Mouse (Mus musculus): ENCODE data around the gene Ikbke.

Ikbke gene

GRCm38 (mm10) chr1:131236077-131236476 lies 43.3 kb downstream of the Ikbke start:
- no peak for DNase-seq

DNA sequence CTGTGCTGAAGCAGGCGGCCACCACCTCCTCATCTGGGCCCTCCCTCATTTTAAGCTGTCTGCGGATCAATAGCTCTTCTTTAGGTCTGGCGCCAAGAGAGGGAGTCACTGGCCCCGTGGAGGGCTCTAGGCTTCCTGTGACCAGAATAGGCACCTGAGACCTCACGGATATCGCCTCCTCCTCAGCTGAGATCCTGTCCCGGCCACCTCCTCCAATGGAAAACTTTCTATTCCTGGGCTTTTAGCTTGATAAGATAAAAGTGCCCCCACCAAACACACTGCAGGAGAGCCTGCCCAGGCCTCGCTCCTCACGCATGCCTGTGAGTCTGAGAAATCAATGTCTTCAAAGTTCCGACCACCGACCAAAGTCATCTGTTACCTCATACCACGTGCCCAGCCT lies 45.9 kb downstream of the Ikbke start:
- no peak for DNase-seq

GRCm38 (mm10) chr1:131228659-131229058 lies 50.7 kb downstream of the Ikbke start:
- no peak for DNase-seq

DNA sequence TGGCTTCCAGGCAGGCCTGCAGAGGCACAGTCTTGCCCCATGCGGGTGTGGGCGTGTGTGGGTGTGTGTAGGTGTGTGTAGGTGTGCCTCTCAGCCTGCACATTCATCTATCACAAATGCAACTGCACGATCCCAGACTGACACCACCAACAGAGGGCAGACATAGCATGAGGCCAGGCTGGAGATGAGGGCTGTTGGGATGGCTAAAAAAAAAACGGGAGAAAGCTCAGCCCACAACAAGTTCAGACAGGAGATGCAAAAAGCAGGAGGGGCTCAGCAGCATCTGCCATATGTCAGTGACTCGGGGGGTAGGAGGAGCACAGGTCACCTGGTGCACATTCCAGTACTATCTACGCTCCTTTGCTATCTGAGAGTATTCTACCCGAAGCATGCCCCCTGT lies 51.2 kb downstream of the Ikbke start:
- no peak for DNase-seq

DNA sequence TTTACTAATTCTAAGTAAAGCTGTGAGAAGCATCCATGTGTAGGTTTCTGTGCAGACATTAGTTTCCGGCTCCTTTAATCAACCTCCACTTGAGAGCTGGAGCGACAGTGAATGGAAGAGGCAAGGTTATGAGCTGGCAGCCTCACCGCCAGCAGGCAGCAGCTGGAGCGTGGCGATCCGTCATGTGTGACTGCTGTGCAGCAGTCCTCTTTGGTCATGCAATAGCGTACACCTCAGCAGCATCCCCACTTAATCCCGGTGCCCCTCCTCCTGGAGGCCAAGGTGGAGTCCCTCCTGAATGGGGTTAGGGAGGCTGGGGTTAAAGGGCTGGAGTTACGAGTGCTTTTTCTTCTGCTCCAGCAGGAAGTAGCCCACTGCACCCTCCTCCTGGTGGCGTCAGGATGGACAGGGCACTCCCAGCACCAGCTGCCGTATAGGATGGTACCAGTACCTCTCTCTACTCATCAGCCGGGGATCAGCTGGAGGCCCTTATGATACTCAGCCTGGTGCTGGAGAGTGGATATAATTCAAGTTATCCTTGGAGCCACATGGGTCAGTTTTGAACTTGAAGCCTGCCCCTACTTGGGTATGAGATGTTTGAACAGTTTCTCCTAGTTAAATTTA lies 54.4 kb downstream of the Ikbke start:
- no peak for DNase-seq

DNA sequence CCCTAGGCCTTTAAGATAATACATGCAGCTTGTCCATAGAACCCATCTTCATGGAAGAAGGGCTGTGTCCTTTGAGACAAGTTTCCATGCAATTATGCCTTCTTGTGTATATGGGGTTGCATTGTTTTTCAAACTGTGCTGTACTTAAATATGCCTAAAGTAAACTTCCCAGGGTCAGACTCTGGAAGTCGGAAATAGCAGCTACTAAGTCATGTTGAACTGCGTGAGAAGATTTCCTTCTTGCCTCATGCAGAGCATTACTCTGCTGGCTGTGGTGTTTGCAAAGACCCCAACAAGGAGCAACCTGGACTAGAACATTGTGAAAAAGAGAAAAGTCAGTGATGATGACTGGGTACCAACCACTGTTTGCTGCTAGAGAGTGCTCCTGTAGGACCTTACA lies 56.1 kb downstream of the Ikbke start:
- DNase-seq: no peak

GRCm38 (mm10) chr1:131221822-131222590 lies 57.4 kb downstream of the Ikbke start:
- DNase-seq: no peak

DNA sequence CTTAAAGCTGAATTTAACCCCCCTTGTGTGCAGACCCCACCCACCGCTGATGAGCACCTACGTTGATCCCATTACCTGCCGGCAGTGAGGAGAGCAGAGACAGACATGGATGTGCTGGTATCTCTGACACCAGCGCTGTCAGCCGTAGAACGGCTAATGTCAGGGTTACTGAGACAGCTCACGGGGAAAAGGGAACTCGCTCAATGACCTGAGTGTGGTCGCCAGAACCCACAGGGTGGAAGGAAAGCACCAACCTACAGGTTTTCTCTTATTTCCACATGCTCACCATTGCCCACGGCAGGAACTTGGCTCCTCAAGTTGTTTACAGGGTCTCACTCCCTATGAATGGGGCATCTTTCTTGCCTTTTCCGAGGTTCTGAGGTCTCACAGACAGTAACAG lies 60.5 kb downstream of the Ikbke start:
- no peak for DNase-seq

GRCm38 (mm10) chr1:131213361-131213760 lies 66.0 kb downstream of the Ikbke start:
- no peak for DNase-seq

GRCm38 (mm10) chr1:131212956-131213355 lies 66.5 kb downstream of the Ikbke start:
- no peak for DNase-seq

- no peak for DNase-seq
Observed at GRCm38 (mm10) chr1:131211655-131212054, 67.8 kb downstream of the Ikbke start.

GRCm38 (mm10) chr1:131209971-131210426 lies 69.4 kb downstream of the Ikbke start:
- DNase-seq: peak; percentile 26

DNA sequence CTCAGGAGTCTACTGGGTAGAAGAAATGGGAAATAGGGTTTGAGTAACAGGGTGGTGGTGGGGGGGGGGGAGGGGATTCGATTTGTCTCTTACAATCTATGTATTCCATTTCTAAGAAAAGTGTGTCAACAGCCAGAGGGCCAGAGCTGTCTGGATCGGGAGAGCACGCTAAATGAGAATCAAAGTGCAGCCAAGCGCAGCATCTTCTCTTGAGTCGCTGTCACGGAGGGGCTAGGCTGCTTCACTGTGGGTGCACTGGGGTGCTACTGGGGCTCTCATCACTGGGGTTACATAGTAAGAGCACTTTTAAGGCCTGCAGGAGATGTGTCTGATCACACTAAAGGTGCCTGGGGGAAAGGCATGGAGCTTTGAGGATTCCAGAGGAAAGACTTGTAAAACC lies 70.6 kb downstream of the Ikbke start:
- DNase-seq: no peak

DNA sequence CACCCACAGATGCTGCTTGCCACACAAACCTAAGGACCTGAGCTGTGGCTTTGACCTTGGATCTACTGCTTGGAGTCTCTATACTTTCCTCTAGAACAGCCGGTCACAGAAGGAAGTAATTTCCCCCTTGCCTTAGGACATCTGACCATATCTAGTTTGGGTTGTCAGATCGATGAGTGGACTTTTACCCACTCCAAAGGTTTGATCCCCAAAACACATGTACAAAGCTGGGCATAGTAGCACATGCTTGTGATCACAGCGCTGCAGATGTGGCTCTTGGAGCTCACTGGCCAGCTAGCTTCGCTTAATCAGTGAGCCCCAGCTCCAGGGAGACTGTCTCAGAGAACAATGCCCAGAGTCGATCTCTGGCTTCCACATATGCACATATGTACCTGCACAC lies 71.3 kb downstream of the Ikbke start:
- no peak for DNase-seq

DNA sequence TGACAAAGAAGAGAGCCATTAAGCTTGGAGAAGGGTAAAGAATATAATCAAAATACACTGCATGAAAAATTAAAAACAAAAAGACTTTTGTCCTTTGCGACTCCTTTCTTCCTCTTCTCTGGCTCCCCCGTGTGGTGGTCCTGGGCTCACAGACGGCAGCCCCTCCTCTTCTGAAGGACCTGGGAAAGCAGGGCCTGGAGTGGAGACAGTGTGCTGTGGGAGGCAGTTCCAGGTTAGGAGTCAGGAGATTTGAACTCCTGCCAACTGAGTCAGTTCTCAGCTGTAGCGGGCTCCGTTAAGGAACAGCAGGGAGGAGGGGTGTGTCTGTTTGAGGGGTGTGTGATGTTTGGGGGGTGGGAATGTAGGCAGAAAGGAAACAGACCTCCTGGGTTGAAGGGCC lies 71.9 kb downstream of the Ikbke start:
- peak; percentile 34 for DNase-seq

DNA sequence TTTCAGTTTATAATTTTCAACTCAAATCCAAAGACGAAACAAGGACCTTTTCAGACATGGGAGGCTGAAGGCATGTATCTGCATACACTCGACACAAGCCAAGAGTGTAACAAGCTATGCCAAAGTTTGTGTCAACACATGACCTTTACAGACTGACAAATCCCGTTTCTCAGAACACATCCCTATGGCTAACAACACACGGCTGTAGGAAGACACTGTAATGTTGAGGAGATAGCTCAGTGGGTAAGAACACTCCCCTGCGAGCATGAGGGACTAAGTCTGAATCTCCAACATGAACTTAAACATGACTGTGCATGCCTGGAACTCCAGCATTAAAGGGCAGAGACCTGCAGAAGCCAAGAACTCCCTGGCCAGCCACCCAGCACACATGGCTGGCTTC lies 73.1 kb downstream of the Ikbke start:
- no peak for DNase-seq

GRCm38 (mm10) chr1:131204461-131204860 lies 74.9 kb downstream of the Ikbke start:
- no peak for DNase-seq
